ENCODE assay signal across 29 mouse cellular contexts in genomic region chr6:124496054-124496453, GRCm38 (mm10). TPM values are rescaled to one million over a fixed set of nuclear protein-coding genes. Genes with fewer than 3 reads are reported as not detected.
DNase-seq lines count a peak whose midpoint lies in the region; ATAC-seq and TF ChIP-seq lines count a peak whose summit lies in the region.
"Had no signal": no experiment of that assay in that cellular context is flagged by ENCODE, and none has a peak within 500 bp of the region (broad histone marks: within the 10 kb centered on the region; RNA-seq: fewer than 3 reads in every experiment).

No protein-coding gene starts in this region.

- H3K4me1 ChIP-seq in midbrain, embryonic 11.5 days (ENCODE audit: control insufficient read depth, insufficient read depth, low read length): no peaks in the 10 kb centered on the region
- no peaks in the 10 kb centered on the region for H3K4me1 ChIP-seq in midbrain, embryonic 15.5 days
- H3K4me1 ChIP-seq in bone marrow macrophage, adult 2 months (ENCODE audit: control insufficient read depth, insufficient read depth, low read length): peaks cover 23% of the 10 kb centered on the region
- H3K4me1 ChIP-seq: forebrain, embryonic 13.5 days; hindbrain, embryonic 13.5 days had no signal

- ATAC-seq in midbrain, embryonic 11.5 days (ENCODE audit: low FRiP score): no peak
- ATAC-seq in midbrain, embryonic 15.5 days (replicated peaks): no peak
- ATAC-seq in megakaryocyte, adult 5-6 weeks (ENCODE audit: poor library complexity, severe bottlenecking): peak; percentile 71
- peak; percentile 26; the same call in 1 of the 2 replicates for ATAC-seq in neutrophil, adult 5-6 weeks (ENCODE audit: extremely low read depth, insufficient number of reproducible peaks, low FRiP score, poor library complexity, severe bottlenecking)
- ATAC-seq: CD4-positive, CD25-positive, alpha-beta regulatory T cell, adult 4 months; forebrain, embryonic 13.5 days; forebrain, embryonic 16.5 days; hindbrain, embryonic 16.5 days; Patski had no signal

- no peak overlapping the region for H3K27ac ChIP-seq in midbrain, embryonic 11.5 days (ENCODE audit: low read depth, low read length)
- H3K27ac ChIP-seq in midbrain, embryonic 15.5 days: no peak overlapping the region
- 0 out of 2 replicates have a peak overlapping the region, but pooled peaks have one; percentile 15 for H3K27ac ChIP-seq in bone marrow macrophage, adult 2 months (ENCODE audit: insufficient read depth, low read depth, low read length)
- H3K27ac ChIP-seq: forebrain, embryonic 10.5 days; forebrain, embryonic 13.5 days; gastrocnemius, adult 2 months; heart, embryonic 15.5 days; hindbrain, embryonic 10.5 days; hindbrain, embryonic 13.5 days had no signal

- DNase-seq in midbrain, embryonic 11.5 days (ENCODE audit: low spot score, missing footprints): peak; percentile 2
- DNase-seq in frontal cortex, postnatal 14 days (ENCODE audit: low spot score in 2 of 2): no peak
- DNase-seq in MN1 (ENCODE audit: low spot score): no peak
- DNase-seq in left cerebral cortex, adult 9 months (ENCODE audit: low spot score in 2 of 2): no peak
- DNase-seq: adrenal gland, postnatal 10 days; adrenal gland, postnatal 36 days; cerebellum, adult 11-12 months; cerebellum, adult 8-10 months; cerebellum, postnatal 10 days; cerebellum, postnatal 36 days; gastrocnemius, adult 2 months; gastrocnemius, postnatal 14 days; heart, adult 18-20 months; heart, postnatal 10 days; heart, postnatal 36 days had no signal

- no peak overlapping the region for H3K4me2 ChIP-seq in midbrain, embryonic 11.5 days
- H3K4me2 ChIP-seq in midbrain, embryonic 15.5 days: no peak overlapping the region
- H3K4me2 ChIP-seq: forebrain, embryonic 13.5 days; heart, embryonic 12.5 days; heart, embryonic 15.5 days; hindbrain, embryonic 13.5 days had no signal

- 92% methylated on average over 5 of the region's 5 CpGs for WGBS in midbrain, embryonic 11.5 days
- 94% methylated on average over 5 of the region's 5 CpGs for WGBS in midbrain, embryonic 15.5 days

- H3K9ac ChIP-seq in midbrain, embryonic 11.5 days (ENCODE audit: low read length): no peak overlapping the region
- no peak overlapping the region for H3K9ac ChIP-seq in midbrain, embryonic 15.5 days
- H3K9ac ChIP-seq: forebrain, embryonic 13.5 days; heart, embryonic 12.5 days; heart, embryonic 15.5 days; hindbrain, embryonic 13.5 days had no signal

- no peaks in the 10 kb centered on the region for H3K27me3 ChIP-seq in midbrain, embryonic 11.5 days (ENCODE audit: control insufficient read depth, insufficient read depth, low read length)
- H3K27me3 ChIP-seq in midbrain, embryonic 15.5 days (replicated peaks): no peaks in the 10 kb centered on the region
- H3K27me3 ChIP-seq: forebrain, embryonic 13.5 days; heart, embryonic 12.5 days; heart, embryonic 15.5 days; hindbrain, embryonic 13.5 days; Patski had no signal

- no peak for TF ChIP-seq CTCF in bone marrow macrophage, adult 2 months (IDR thresholded peaks at IDR 0.05; ENCODE audit: low read depth, low read length)

- no peak overlapping the region for H3K4me3 ChIP-seq in midbrain, embryonic 11.5 days (ENCODE audit: low read depth, low read length)
- no peak overlapping the region for H3K4me3 ChIP-seq in midbrain, embryonic 15.5 days
- H3K4me3 ChIP-seq in bone marrow macrophage, adult 2 months (ENCODE audit: insufficient read depth, low read length): no peak overlapping the region
- H3K4me3 ChIP-seq: forebrain, embryonic 10.5 days; forebrain, embryonic 13.5 days; gastrocnemius, adult 2 months; heart, embryonic 12.5 days; heart, embryonic 15.5 days; hindbrain, embryonic 10.5 days; hindbrain, embryonic 13.5 days had no signal

- TF ChIP-seq POLR2A in bone marrow macrophage, adult 2 months (IDR thresholded peaks at IDR 0.05; ENCODE audit: borderline replicate concordance, low read depth, low read length): no peak

- H3K36me3 ChIP-seq in midbrain, embryonic 11.5 days (ENCODE audit: control insufficient read depth, insufficient read depth, low read length): no peaks in the 10 kb centered on the region
- no peaks in the 10 kb centered on the region for H3K36me3 ChIP-seq in midbrain, embryonic 15.5 days (replicated peaks)
- H3K36me3 ChIP-seq: forebrain, embryonic 10.5 days; heart, embryonic 12.5 days; heart, embryonic 15.5 days; hindbrain, embryonic 10.5 days; hindbrain, embryonic 13.5 days had no signal

- H3K9me3 ChIP-seq in midbrain, embryonic 11.5 days (ENCODE audit: control insufficient read depth, low read length): no peaks in the 10 kb centered on the region
- no peaks in the 10 kb centered on the region for H3K9me3 ChIP-seq in midbrain, embryonic 15.5 days
- H3K9me3 ChIP-seq: forebrain, embryonic 13.5 days; heart, embryonic 15.5 days; hindbrain, embryonic 13.5 days had no signal

RNA-seq across cellular contexts. Expression of gene C1rl, which starts 3.1 kb away (rescaled TPM):
- polyA plus RNA-seq in midbrain, embryonic 11.5 days (2014; fragmentation: Nextera tagmentation; extraction: Ambion mirVana): 0.23 and 0.28 TPM in 2 replicates
- polyA plus RNA-seq in midbrain, embryonic 15.5 days (2015; fragmentation: Nextera tagmentation; extraction: Ambion mirVana): 0.23 and 0.30 TPM in 2 replicates
- polyA plus RNA-seq in bone marrow macrophage, adult 2 months (2012; ENCODE audit: insufficient read depth, insufficient read length, missing spikeins): 0.97 and 1.1 TPM in 2 replicates
- 9.2 and 11.8 TPM in 2 replicates for total RNA-seq in megakaryocyte, adult 5-6 weeks (2015)
- total RNA-seq in megakaryocyte, adult 5-6 weeks (2017): 15.1 and 15.9 TPM in 2 replicates
- total RNA-seq in neutrophil, adult 5-6 weeks (2017): 1.9 and 2.5 TPM in 2 replicates
- polyA plus RNA-seq: CD4-positive, CD25-positive, alpha-beta regulatory T cell, adult 4 months had no signal

RNA-seq across cellular contexts. Expression of gene C1ra, which starts 16.2 kb away (rescaled TPM):
- polyA plus RNA-seq in midbrain, embryonic 11.5 days (2014; fragmentation: Nextera tagmentation; extraction: Ambion mirVana): 0.14 TPM in 1 of 2 replicates, not detected in the other
- 0.27 and 0.28 TPM in 2 replicates for polyA plus RNA-seq in midbrain, embryonic 15.5 days (2015; fragmentation: Nextera tagmentation; extraction: Ambion mirVana)
- polyA plus RNA-seq in bone marrow macrophage, adult 2 months (2012; ENCODE audit: insufficient read depth, insufficient read length, missing spikeins): 3.4 and 3.7 TPM in 2 replicates
- 4.7 and 4.8 TPM in 2 replicates for total RNA-seq in megakaryocyte, adult 5-6 weeks (2015)
- 3.4 and 3.8 TPM in 2 replicates for total RNA-seq in megakaryocyte, adult 5-6 weeks (2017)
- 0.49 and 0.58 TPM in 2 replicates for total RNA-seq in neutrophil, adult 5-6 weeks (2017)

RNA-seq across cellular contexts. Expression of gene Clstn3, which starts 31.5 kb away (rescaled TPM):
- polyA plus RNA-seq in midbrain, embryonic 11.5 days (2014; fragmentation: Nextera tagmentation; extraction: Ambion mirVana): 10.3 and 10.5 TPM in 2 replicates
- 146 and 153 TPM in 2 replicates for polyA plus RNA-seq in midbrain, embryonic 15.5 days (2015; fragmentation: Nextera tagmentation; extraction: Ambion mirVana)
- polyA plus RNA-seq in bone marrow macrophage, adult 2 months (2012; ENCODE audit: insufficient read depth, insufficient read length, missing spikeins): 0.60 TPM in 1 of 2 replicates, not detected in the other
- total RNA-seq in megakaryocyte, adult 5-6 weeks (2015): 0.11 and 1.2 TPM in 2 replicates
- 0.51 and 0.73 TPM in 2 replicates for total RNA-seq in megakaryocyte, adult 5-6 weeks (2017)
- not detected in 2 replicates for total RNA-seq in neutrophil, adult 5-6 weeks (2017)

RNA-seq across cellular contexts. Expression of gene C1s1, which starts 46.1 kb away (rescaled TPM):
- 0.25 and 0.44 TPM in 2 replicates for polyA plus RNA-seq in midbrain, embryonic 11.5 days (2014; fragmentation: Nextera tagmentation; extraction: Ambion mirVana)
- polyA plus RNA-seq in midbrain, embryonic 15.5 days (2015; fragmentation: Nextera tagmentation; extraction: Ambion mirVana): 0.92 and 1.1 TPM in 2 replicates
- polyA plus RNA-seq in bone marrow macrophage, adult 2 months (2012; ENCODE audit: insufficient read depth, insufficient read length, missing spikeins): 0.55 TPM in 1 of 2 replicates, not detected in the other
- 0.14 TPM in 1 of 2 replicates, not detected in the other for total RNA-seq in megakaryocyte, adult 5-6 weeks (2015)
- 0.28 and 1.0 TPM in 2 replicates for total RNA-seq in megakaryocyte, adult 5-6 weeks (2017)
- not detected in 2 replicates for total RNA-seq in neutrophil, adult 5-6 weeks (2017)
- polyA plus RNA-seq: CD4-positive, CD25-positive, alpha-beta regulatory T cell, adult 4 months had no signal

Comparison
In these comparisons a context has a peak if more than half of its experiments do, and no peak if none do; other contexts are left out.
1. RNA of gene Clstn3, which starts 31.5 kb away (polyA plus RNA-seq): 146 to 153 TPM in midbrain, embryonic 15.5 days; 10.3 to 10.5 TPM in midbrain, embryonic 11.5 days and 0.60 TPM in bone marrow macrophage, adult 2 months; every median in the first group is over 10 times any median in the second.
2. ATAC-seq: peak in megakaryocyte, adult 5-6 weeks (single experiment) and neutrophil, adult 5-6 weeks (single experiment); none in midbrain, embryonic 11.5 days (single experiment) and midbrain, embryonic 15.5 days (single experiment).